Mouse (Mus musculus) liver, embryonic 14.5 days (tissue): ENCODE measurements around the gene Nop53.

Source experiments
- CTCF ChIP-seq: IDR thresholded peaks from 2 replicates; pipeline ENCODE4 v1.5.1; 2016; ENCODE audit warnings: antibody characterized with exemption, low read depth, control low read depth
- EP300 ChIP-seq: IDR thresholded peaks from 2 replicates; pipeline ENCODE4 v1.6.1; 2016; ENCODE audit warnings: antibody characterized with exemption, low read depth

DNA sequence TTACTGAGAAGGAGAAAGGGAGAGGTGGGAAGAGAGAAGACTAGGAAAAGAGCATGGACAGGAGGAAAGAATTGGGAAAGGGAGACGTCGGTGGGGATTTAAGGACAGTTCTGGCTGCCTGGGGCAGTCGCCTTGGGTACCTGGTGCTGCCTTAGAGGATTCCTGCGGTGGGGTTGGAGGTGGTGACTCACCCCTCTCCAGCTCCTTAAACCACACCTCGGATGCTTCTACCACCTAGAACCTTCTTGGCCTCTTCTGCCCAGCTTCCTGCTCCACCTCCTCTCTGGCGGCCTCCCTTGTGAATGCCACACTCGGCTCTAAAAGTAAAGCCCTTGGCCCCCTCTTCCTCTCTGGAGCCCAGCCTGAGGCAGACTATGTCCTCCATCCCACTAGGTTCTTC lies 9.6 kb upstream of the Nop53 start:
- TF ChIP-seq CTCF (no peak), EP300 (no peak)
